Comparison of ENCODE assay signal across 26 mouse cellular contexts in genomic region chr11:118375461-118375860, GRCm38 (mm10). TPM values are rescaled to one million over a fixed set of nuclear protein-coding genes. Genes with fewer than 3 reads are reported as not detected.
DNase-seq lines count a peak whose midpoint lies in the region.
"Had no signal": no experiment of that assay in that cellular context is flagged by ENCODE, and none has a peak within 500 bp of the region (broad histone marks: within the 10 kb centered on the region; RNA-seq: fewer than 3 reads in every experiment).

No protein-coding gene starts in this region.

- intact Hi-C loops in gastrocnemius, postnatal 36 days (cut with DNase I): loop anchor here (10.0 kb wide), 1 partner anchor 291 kb away; no protein-coding TSS in a partner anchor

- H3K4me3 ChIP-seq in heart, embryonic 10.5 days: no peak overlapping the region
- H3K4me3 ChIP-seq in limb, embryonic 10.5 days: no peak overlapping the region
- H3K4me3 ChIP-seq: embryonic facial prominence, embryonic 10.5 days; embryonic facial prominence, embryonic 13.5 days; erythroblast, embryonic 14.5 days; forebrain, embryonic 12.5 days; forebrain, embryonic 15.5 days had no signal

- peaks cover 11% of the 10 kb centered on the region; the same call in 1 of the 2 replicates for H3K27me3 ChIP-seq in heart, embryonic 10.5 days (ENCODE audit: insufficient read depth, poor library complexity, severe bottlenecking)
- no peaks in the 10 kb centered on the region for H3K27me3 ChIP-seq in limb, embryonic 10.5 days (ENCODE audit: low read depth, poor library complexity, severe bottlenecking)
- H3K27me3 ChIP-seq: embryonic facial prominence, embryonic 13.5 days; forebrain, embryonic 12.5 days; forebrain, embryonic 15.5 days had no signal

- H3K9me3 ChIP-seq in heart, embryonic 10.5 days: no peaks in the 10 kb centered on the region
- no peaks in the 10 kb centered on the region for H3K9me3 ChIP-seq in limb, embryonic 10.5 days (replicated peaks)
- H3K9me3 ChIP-seq: embryonic facial prominence, embryonic 10.5 days; embryonic facial prominence, embryonic 13.5 days; forebrain, embryonic 12.5 days; forebrain, embryonic 15.5 days; G1E had no signal

- DNase-seq in gastrocnemius, postnatal 10 days: peak; percentile 2
- no peak for DNase-seq in gastrocnemius, postnatal 36 days
- peak; percentile 32 for DNase-seq in heart, postnatal 4 days
- no peak for DNase-seq in heart, embryonic 10.5 days (ENCODE audit: low spot score)
- DNase-seq in testis, postnatal 10 days (ENCODE audit: low spot score): peak; percentile 41
- DNase-seq in testis, postnatal 14 days (ENCODE audit: low spot score): no peak
- no peak for DNase-seq in limb, embryonic 10.5 days (ENCODE audit: low spot score)
- DNase-seq in MN1 (ENCODE audit: low spot score): no peak
- DNase-seq: B cell, adult 2 months; cerebellum, adult 11 months; cerebellum, adult 2 months; gastrocnemius, postnatal 14 days; heart, postnatal 10 days; heart, postnatal 36 days had no signal

- no peaks in the 10 kb centered on the region for H3K36me3 ChIP-seq in heart, embryonic 10.5 days
- no peaks in the 10 kb centered on the region for H3K36me3 ChIP-seq in limb, embryonic 10.5 days
- H3K36me3 ChIP-seq: embryonic facial prominence, embryonic 10.5 days; embryonic facial prominence, embryonic 13.5 days; forebrain, embryonic 12.5 days; forebrain, embryonic 15.5 days; G1E had no signal

- peaks cover 12% of the 10 kb centered on the region for H3K4me1 ChIP-seq in heart, embryonic 10.5 days
- H3K4me1 ChIP-seq in limb, embryonic 10.5 days: peaks cover 46% of the 10 kb centered on the region
- H3K4me1 ChIP-seq: forebrain, embryonic 15.5 days had no signal

- WGBS in heart, embryonic 10.5 days: 82% methylated on average over 8 of the region's 8 CpGs
- 80% methylated on average over 8 of the region's 8 CpGs for WGBS in limb, embryonic 10.5 days

- no peak overlapping the region for H3K27ac ChIP-seq in heart, embryonic 10.5 days
- H3K27ac ChIP-seq in limb, embryonic 10.5 days: peak overlapping the region; percentile 4; the same call in 1 of the 2 replicates
- H3K27ac ChIP-seq: embryonic facial prominence, embryonic 10.5 days; embryonic facial prominence, embryonic 13.5 days; forebrain, embryonic 12.5 days; forebrain, embryonic 15.5 days; hindbrain, embryonic 14.5 days; hindbrain, postnatal 0 days had no signal

RNA-seq across cellular contexts. Expression of gene Timp2, which starts 19.9 kb away (rescaled TPM):
- total RNA-seq in gastrocnemius, postnatal 10 days (2021): 100 to 1,000 TPM; 151 to 185 TPM
- 10 to 100 TPM; 73.9 to 92.0 TPM for total RNA-seq in gastrocnemius, postnatal 36 days (2021)
- 100 to 1,000 TPM; 206 to 223 TPM for total RNA-seq in heart, postnatal 4 days (2021)
- polyA plus RNA-seq in heart, embryonic 10.5 days (2016; fragmentation: Nextera tagmentation; extraction: Ambion mirVana): 37.4 and 39.2 TPM in 2 replicates
- 35.4 and 49.6 TPM in 2 replicates for polyA plus RNA-seq in limb, embryonic 10.5 days (2016; fragmentation: Nextera tagmentation; extraction: Ambion mirVana)
- total RNA-seq: G1E had no signal
- polyA plus RNA-seq: G1E had no signal

RNA-seq across cellular contexts. Expression of gene Lgals3bp, which starts 26.4 kb away (rescaled TPM):
- total RNA-seq in gastrocnemius, postnatal 10 days (2021): 10 to 100 TPM; 10.7 to 18.2 TPM
- total RNA-seq in gastrocnemius, postnatal 36 days (2021): 10 to 100 TPM; 13.0 to 19.2 TPM
- total RNA-seq in heart, postnatal 4 days (2021): 10 to 100 TPM; 20.2 to 24.4 TPM
- 5.1 and 6.2 TPM in 2 replicates for polyA plus RNA-seq in heart, embryonic 10.5 days (2016; fragmentation: Nextera tagmentation; extraction: Ambion mirVana)
- polyA plus RNA-seq in limb, embryonic 10.5 days (2016; fragmentation: Nextera tagmentation; extraction: Ambion mirVana): 2.7 and 3.4 TPM in 2 replicates

RNA-seq across cellular contexts. Expression of gene Cep295nl, which starts 33.2 kb away (rescaled TPM):
- total RNA-seq in gastrocnemius, postnatal 10 days (2021): 1 to 10 TPM; 1.2 to 2.7 TPM
- 1 to 10 TPM; 1.2 to 1.3 TPM for total RNA-seq in gastrocnemius, postnatal 36 days (2021)
- 1 to 10 TPM; 1.9 to 2.5 TPM for total RNA-seq in heart, postnatal 4 days (2021)
- polyA plus RNA-seq in heart, embryonic 10.5 days (2016; fragmentation: Nextera tagmentation; extraction: Ambion mirVana): 0.20 and 0.38 TPM in 2 replicates
- 0.61 and 1.1 TPM in 2 replicates for polyA plus RNA-seq in limb, embryonic 10.5 days (2016; fragmentation: Nextera tagmentation; extraction: Ambion mirVana)
- total RNA-seq: CH12.LX; granulocyte monocyte progenitor cell, adult 5-6 weeks had no signal
- polyA plus RNA-seq: adrenal gland, adult 2 months; erythroblast, embryonic 14.5 days; forebrain, embryonic 15.5 days; G1E; hindbrain, embryonic 14.5 days had no signal

RNA-seq across cellular contexts. Expression of gene Cant1, which starts 43.4 kb away (rescaled TPM):
- 10 to 100 TPM; 13.1 to 14.9 TPM for total RNA-seq in gastrocnemius, postnatal 10 days (2021)
- total RNA-seq in gastrocnemius, postnatal 36 days (2021): 1 to 10 TPM; 9.4 to 9.7 TPM
- 10 to 100 TPM; 19.6 to 20.2 TPM for total RNA-seq in heart, postnatal 4 days (2021)
- polyA plus RNA-seq in heart, embryonic 10.5 days (2016; fragmentation: Nextera tagmentation; extraction: Ambion mirVana): 22.4 and 23.5 TPM in 2 replicates
- 24.1 and 25.9 TPM in 2 replicates for polyA plus RNA-seq in limb, embryonic 10.5 days (2016; fragmentation: Nextera tagmentation; extraction: Ambion mirVana)

RNA-seq across cellular contexts. Expression of gene C1qtnf1, which starts 52.5 kb away (rescaled TPM):
- total RNA-seq in gastrocnemius, postnatal 10 days (2021): 10 to 100 TPM; 31.8 to 37.4 TPM
- total RNA-seq in gastrocnemius, postnatal 36 days (2021): 1 to 10 TPM; 9.3 to 9.7 TPM
- 10 to 100 TPM; 21.2 to 25.1 TPM for total RNA-seq in heart, postnatal 4 days (2021)
- polyA plus RNA-seq in heart, embryonic 10.5 days (2016; fragmentation: Nextera tagmentation; extraction: Ambion mirVana): 2.7 and 3.3 TPM in 2 replicates
- 1.9 and 3.1 TPM in 2 replicates for polyA plus RNA-seq in limb, embryonic 10.5 days (2016; fragmentation: Nextera tagmentation; extraction: Ambion mirVana)
- total RNA-seq: granulocyte monocyte progenitor cell, adult 5-6 weeks had no signal
- polyA plus RNA-seq: erythroblast, embryonic 14.5 days; G1E; inflammation-experienced regulatory T-cells, adult 6 months had no signal

Comparison
In these comparisons a context has a peak if more than half of its experiments do, and no peak if none do; other contexts are left out.
1. DNase-seq: peak in gastrocnemius, postnatal 10 days (single experiment), heart, postnatal 4 days (single experiment) and testis, postnatal 10 days (single experiment); none in gastrocnemius, postnatal 36 days (0 of 2), heart, embryonic 10.5 days (single experiment), testis, postnatal 14 days (single experiment), limb, embryonic 10.5 days (single experiment) and MN1 (single experiment).